Comparison of ENCODE assay signal across 8 mouse cellular contexts in genomic region chr6:31032980-31033608, GRCm38 (mm10).
DNase-seq lines count a peak whose midpoint lies in the region; ATAC-seq and TF ChIP-seq lines count a peak whose summit lies in the region.

No protein-coding gene starts in this region.

- H3K36me3 ChIP-seq in heart, postnatal 0 days (replicated peaks; ENCODE audit: control insufficient read depth, insufficient read depth, low read length) = no peaks in the 10 kb centered on the region

- H3K9ac ChIP-seq in heart, postnatal 0 days (replicated peaks; ENCODE audit: low read depth, low read length) = 0 out of 2 replicates have a peak overlapping the region, but pooled peaks have one; percentile 37

- no peaks in the 10 kb centered on the region for H3K4me1 ChIP-seq in heart, postnatal 0 days (ENCODE audit: control insufficient read depth, insufficient read depth)

- H3K27ac ChIP-seq in heart, postnatal 0 days (ENCODE audit: low read depth) = no peak overlapping the region

- TF ChIP-seq EP300 in heart, postnatal 0 days (IDR thresholded peaks at IDR 0.05; ENCODE audit: low read depth) = no peak

- H3K27me3 ChIP-seq in heart, postnatal 0 days (ENCODE audit: control insufficient read depth, insufficient read depth, low read length) = no peaks in the 10 kb centered on the region

- TF ChIP-seq CTCF in heart, postnatal 0 days (IDR thresholded peaks at IDR 0.05; ENCODE audit: low read depth) = peak; percentile 99

- H3K9me3 ChIP-seq in heart, postnatal 0 days (replicated peaks; ENCODE audit: control insufficient read depth, low read length) = no peaks in the 10 kb centered on the region

- WGBS in heart, postnatal 0 days = 6% methylated on average over 12 of the region's 12 CpGs

- H3K4me3 ChIP-seq in heart, postnatal 0 days (ENCODE audit: low read depth, low read length) = no peak overlapping the region

- DNase-seq in adrenal gland, adult (ENCODE audit: inconsistent age in 2 of 2, low spot score in 1 of 2) = peak; percentile 24 to 78
- DNase-seq in adrenal gland, adult 8-10 months = no peak
- DNase-seq in adipocyte (ENCODE audit: low spot score) = peak; percentile 80
- peak; percentile 71 for DNase-seq in embryo, embryonic 9.5 days (ENCODE audit: extremely low spot score)
- DNase-seq in heart, postnatal 0 days (ENCODE audit: low spot score) = peak; percentile 83
- peak; percentile 74 to 78 for DNase-seq in kidney, postnatal 4 days
- DNase-seq in lung, postnatal 25 days (ENCODE audit: low spot score) = peak; percentile 48
- peak; percentile 91 for DNase-seq in retina, postnatal 1 day

- H3K4me2 ChIP-seq in heart, postnatal 0 days (ENCODE audit: low read depth, low read length) = peak overlapping the region; percentile 34

- peak; percentile 81 for ATAC-seq in heart, postnatal 0 days (ENCODE audit: insufficient read depth, low read depth)
